Mouse (Mus musculus): Measurements from ENCODE around the gene Tmtc2.

GRCm38 (mm10) chr10:105381705-105382104 lies 192.5 kb downstream of the Tmtc2 start:
- no peak for TF ChIP-seq CTCF (IDR thresholded peaks at IDR 0.05; ENCODE audit: extremely low read depth, insufficient read depth, insufficient read length, insufficient replicate concordance)
- TF ChIP-seq POLR2A (IDR thresholded peaks at IDR 0.05; ENCODE audit: low read depth, low read length), result no peak

All from spleen, adult 2 months (tissue).